Mouse (Mus musculus) MEL-GATA-1-ER (cell line): ENCODE measurements around the gene Arl15.

Experiments used
- DNase-seq: peaks from one replicate; pipeline ENCODE4 v3.0.0-alpha.2; 2012; ENCODE audit warnings: low read depth; ENCODE audit errors: extremely low read depth

The Arl15 gene

DNA sequence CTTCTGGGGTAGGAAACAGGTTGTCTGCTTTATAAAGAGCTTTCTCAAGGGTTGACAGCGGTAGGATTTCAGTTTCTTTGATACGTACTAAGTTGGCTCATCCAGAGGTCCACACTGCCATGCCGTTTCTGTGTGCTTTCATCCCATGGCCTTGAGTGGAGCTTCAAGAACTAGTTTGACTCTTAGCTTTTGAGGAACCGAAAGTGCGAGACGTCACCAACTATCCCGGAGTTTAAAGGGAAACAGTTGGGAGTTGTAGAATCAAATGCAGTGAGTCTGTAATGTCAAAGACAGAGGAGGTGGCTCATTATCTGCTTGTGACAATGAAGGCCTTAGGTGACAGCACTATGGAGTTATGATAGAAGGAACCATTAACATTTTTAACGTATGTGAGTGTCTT is 49.6 kb downstream of the Arl15 start:
- no peak for DNase-seq

DNA sequence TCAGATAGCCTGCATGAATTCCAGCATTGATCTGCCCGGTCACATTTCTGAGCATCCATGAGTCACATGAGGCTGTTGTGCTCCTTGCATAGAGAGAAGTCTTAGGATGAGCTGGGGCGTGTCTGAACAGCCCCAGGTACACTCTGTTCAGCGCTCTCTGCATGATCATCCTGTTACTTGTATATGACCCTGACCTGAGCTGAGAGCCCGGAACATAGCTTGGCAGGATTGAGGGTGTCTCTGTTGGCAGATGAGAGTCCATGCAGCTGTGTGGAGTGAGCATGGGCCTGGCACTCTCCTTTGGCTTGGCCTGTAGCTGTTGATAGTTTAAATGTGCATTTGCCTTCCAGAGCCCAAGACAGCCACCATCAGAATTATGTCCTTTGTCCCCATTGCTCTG is 50.4 kb downstream of the Arl15 start:
- DNase-seq, result no peak

DNA sequence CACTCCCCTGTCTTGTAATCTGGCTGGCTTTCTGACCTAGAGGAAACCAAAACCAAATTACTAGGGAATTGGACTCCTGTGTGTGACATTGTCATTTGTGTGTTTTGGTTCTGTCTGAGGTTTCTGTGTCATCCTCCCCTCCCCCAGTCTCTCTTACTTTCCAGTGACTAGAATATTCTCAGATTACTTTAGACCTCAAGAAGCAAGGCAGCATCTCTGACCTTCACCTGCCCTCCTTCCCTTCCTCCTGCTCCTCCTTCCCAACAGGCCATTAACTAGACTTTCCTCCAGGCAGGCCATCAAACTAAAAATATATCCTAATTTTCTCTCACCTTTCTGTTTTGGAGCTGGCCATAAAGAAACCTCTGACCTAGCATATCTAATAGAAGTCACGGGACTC is 50.9 kb downstream of the Arl15 start:
- no peak for DNase-seq

DNA sequence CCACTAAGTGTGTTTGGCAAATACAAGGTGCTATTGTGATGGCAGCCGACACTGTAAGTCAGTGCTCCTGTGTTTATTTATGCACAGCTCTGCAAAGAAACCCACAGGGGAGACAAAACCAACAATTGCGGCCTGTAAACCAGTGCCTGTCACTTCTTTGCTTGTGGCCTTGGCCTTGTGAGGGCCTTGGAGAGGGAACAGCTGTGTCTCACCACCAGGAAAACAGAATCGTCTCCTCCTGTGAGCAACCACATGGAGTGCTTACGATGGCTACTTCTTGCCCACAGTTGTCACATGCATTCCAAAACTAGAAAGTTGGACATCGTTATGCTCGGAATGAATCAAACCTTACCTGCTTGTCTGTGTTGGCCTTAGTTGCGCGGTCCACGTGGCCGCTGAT is 52.1 kb downstream of the Arl15 start:
- no peak for DNase-seq

DNA sequence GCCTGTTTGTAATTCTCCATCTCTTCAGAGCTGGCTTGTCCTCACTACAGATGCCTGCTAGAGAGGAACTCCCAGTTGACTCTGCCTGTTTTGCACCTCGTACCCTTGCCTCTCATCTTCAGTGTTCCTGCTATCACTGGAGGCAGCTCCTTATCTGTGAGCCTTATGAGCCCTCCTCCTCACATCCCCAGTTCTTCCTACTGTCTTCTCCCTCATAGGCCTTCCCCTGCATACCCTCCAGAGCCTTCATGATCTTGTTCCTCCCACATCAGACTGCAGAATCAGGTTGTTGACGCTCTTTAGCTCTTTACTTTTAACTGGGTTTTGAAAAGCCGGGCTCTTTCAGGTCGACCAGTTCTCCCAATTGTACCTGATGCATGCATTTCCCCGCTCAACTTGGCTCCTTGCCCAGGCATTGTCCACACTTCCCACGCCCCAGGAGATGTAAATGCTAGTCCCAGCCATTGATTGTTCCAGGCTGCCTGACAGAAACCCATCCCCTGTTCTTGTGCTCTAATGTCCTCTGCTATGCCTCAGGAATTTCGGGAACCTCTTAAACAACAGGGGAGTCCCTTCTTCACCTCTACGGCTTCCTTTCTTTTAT is 56.2 kb downstream of the Arl15 start:
- DNase-seq, result no peak

DNA sequence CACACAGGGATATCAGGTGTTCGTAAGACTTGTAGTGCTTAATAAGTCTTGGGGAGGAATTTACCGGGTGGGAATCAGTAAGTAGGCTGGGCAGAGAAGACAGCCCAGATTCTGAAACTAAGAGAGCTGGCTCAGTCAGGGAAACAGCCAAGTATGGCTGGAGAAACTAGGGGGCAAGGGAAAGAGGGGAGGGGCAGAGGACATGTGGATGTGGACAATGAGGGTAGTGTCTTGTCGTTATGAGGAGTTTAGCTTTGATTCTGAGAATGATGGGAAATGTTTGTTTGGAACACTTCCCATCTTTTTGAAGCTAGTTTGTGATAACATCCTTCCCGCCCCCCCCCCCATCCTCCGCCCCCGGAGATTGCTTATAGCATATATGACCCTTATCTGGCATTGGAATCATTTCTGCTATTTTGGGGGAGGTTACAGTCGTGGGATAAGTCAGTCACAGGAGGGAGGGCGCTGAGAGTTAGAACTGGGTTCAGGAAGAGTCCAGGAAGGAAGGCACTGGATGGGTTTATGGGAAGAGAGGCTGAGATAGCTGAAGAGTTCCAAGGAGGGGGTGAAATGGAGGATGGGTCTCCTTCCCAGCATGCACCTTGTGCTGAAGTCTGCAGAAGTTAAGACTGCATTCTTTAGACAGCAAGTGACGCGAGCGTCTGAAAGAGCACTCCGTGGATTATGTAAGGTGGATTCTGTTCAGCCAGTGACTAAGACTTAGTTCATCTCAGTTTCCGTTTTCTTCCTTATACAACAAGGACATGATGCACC is 57.5 kb downstream of the Arl15 start:
- DNase-seq, result no peak

DNA sequence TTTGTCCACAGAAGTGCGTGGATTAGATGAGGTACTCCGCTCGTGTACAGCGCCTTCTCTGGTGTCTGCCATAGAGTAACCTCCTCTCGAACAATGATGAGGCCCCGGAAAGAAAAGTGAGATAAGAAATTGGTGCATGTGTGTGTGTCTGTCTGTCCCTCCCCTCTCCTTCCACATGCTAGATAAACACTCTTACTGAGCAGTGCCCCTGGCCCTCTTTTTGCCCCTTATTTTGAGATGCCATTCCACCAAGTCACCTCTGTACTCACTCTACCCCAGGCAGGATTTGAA is 58.0 kb downstream of the Arl15 start:
- no peak for DNase-seq

DNA sequence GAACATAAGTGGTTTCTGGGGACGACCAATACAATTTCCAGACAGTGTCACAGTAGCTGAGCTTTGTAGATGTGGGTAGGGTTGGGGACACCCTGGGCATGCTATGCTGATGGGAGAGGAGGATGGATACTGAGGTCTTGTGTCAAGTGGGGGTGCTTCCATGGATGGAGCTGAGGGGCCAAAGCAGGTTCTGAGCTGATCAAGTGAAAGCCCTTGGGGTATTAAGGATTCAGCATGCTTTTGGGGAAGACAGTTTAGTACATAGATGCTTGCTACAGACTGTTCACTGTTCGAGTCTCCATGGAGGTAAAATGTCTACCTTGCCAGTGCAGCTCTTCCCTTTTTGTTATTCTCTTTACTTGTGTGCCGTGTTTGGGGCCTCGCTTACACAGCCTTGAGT is 59.8 kb downstream of the Arl15 start:
- DNase-seq, result no peak

DNA sequence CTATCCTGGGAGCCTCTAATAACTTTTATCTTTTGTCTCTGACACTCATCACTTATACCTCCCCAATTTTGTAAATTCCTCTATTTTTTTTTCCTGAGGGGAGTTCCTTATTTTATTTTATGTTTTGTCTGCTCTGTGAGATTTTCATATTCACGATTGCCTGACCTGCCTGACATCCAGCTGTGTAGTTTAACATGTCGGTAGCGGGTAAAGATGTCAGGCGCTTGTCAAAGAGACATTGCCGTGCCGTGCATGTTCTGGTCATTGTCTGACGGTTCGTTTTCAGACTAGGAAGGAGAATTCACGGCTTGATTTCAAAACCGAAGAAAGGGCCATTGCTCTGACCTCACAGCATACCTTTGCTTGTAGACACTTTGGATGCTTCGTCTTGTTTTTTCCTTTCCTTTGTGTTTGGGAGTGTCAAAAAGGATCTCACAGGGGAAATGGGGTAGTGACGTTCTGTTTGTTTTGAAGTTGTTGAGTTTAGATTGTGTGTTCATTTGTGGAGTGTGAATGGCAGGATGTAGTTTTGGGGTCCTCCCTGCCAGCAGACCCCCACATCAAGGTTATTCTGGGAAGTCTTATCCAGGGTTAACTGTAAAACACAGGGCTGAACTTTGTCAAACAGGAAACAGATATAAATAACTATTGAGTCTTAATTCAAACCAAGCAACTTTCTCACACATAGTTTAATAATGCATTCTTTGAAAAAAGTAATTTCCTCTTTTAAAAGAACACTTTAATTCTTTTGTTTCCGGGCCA is 60.4 kb downstream of the Arl15 start:
- DNase-seq, result no peak

DNA sequence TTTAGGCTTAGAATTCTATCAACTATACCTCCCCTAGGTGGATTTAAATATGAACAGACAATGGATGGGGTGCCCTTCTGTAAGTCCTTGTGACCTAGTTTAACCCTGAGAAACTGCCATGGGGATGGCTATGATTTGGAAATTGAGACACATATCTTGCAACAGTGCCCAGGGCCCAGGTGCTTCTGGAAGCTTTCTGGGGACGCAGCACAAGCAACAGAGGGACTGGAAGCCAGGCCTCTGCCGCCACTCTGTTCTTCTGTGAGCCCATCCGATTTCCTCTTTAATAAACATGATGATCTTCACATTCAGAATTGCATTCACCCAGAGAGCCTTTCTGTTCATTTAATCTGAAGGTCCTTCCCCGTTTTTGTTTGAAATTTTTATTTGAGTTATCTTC is 62.6 kb downstream of the Arl15 start:
- no peak for DNase-seq

DNA sequence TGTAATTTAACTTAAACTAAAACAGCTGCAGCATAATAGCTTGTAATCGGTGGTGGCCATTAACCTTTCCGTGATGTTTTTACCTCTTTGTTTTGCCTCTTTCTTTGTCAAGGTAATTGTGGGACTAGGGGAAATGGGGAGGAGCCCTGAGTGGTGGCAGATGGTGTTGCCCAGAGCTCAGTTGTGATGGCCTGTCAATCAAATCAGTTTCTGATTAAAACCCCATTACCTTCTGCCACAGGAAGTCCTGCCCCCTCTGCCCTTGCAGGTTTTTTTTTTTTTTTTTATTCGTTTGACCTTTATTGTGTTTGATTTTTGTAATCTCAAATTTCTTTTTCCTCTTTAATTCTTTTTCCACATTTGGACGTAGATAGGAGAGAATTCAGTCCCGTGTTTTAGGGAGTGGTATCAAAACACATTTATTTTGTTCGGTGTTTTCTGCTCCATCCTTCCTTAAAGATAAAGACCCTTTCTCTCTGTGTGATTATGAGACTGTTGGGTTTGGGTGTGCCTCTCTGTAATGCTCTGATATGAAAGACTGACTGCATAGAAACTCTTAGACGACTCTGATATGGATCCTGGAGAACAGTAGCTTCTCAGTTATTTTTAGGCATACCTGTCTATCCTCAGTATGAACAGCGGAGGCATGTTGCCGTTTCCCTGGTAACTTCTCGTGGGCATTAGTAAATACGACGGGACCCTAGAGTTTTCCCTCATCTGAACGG is 64.5 kb downstream of the Arl15 start:
- DNase-seq, result no peak

DNA sequence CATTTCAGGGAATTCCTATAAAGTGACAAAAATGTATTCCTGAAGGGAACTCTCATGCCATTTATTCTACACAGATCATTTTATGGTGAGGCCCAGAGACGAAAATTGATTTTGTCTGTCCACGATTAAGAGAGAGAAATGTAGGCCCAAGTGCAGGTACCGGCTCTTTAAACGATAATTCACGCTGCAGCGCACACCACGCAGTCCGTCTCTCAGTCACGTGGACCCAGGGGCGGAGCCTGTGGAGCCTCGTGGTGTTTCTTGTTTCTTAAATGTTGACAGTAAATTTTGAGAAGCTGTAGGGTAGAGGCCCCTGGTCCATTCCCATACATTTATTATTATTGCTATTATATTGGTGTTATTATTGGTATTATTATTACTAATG is 65.1 kb downstream of the Arl15 start:
- no peak for DNase-seq

DNA sequence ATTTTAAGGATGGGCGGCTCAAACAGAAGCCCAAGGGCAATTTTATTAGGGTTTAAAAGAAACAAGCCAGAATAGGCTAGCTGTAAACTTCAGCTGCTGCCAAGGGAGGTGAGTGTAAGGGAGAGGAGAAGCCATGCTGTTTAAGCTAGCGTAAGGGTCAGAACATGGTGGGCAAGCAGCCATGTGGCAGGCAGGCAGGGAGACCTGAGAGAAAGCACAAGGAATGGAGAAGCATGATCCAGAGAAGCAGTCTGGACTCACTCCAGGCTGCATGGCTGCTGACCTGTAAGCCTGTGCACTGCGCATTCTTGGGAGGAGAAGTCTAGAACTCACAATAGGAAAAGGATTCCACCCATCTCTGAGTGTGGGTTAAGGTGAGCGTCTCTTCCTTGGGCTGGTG is 66.5 kb downstream of the Arl15 start:
- no peak for DNase-seq

DNA sequence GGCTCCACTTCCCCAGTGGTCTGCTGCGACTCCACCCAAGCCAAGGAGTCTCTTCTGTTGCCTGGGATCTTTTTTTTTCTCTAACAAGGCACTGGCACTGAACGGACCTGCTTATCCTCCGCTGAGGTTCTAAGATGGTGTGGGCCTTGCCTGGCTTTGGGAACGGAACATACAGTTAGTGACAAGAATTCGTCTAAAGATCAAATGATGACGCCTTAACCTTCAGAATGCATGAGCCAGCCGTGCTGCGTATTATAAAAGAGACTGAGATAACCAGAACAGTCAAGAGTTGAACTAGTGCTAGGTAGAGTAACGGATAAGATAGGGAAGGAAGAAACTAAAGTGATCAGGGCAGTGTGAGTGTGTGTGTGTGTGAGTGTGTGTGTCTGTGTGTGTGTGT is 66.9 kb downstream of the Arl15 start:
- DNase-seq, result no peak

DNA sequence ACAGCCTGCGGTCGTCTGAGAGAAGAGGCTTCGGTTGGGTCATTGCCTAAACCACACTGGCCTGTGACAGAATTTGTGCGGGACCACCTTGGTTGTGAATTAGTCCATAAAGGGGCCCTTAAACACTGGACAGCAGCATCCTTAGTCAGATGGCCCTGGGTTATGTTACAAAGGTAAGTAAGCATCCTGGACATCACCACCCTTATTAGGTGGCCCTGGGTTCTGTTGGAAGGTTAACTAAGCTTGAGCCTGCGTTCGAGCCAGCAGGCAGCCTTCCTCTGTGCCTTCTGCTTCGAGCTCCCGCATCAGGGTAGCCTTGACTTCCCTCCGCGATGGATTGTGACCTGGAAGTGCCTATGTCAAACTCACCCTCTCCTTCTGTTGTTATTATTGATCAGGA is 68.6 kb downstream of the Arl15 start:
- no peak for DNase-seq

DNA sequence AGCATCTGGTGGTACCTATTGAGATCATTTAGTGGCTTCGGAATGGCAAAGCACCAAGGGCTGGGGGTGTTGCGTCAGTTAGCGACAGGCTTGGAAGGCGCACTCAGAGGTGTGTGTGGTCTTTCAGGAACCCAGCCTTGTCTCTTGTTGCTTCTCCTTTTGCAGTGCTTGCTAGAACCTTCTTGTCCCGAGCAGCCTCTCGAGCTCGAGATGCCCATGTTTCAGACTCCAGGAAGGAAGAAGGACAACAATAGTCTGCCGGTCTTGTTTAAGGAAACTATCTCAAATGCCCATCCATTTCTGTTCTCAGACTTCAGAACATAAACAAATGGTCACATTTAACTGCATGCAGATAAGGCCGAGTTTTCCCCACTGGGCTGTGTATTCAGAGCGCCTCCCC is 69.4 kb downstream of the Arl15 start:
- DNase-seq, result no peak

DNA sequence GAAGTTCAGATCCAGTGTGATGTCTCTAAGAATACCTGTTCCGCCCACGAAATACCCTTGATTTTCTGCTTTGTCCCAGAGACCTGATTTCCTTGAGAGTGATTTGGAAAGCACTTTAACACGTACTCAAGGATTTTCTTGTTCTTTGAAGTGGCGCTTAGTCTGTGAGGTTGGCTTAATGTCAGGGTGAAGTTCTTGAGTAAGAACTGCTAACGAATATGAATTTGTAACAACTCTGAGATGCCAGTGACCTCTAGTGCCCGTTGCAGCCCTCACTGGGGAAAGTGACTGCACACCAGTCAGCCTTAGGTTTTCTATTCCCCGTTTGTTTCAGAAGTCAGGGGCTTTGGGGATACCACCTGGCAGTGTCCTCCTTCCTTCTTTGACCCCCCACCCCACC is 70.0 kb downstream of the Arl15 start:
- DNase-seq, result no peak

DNA sequence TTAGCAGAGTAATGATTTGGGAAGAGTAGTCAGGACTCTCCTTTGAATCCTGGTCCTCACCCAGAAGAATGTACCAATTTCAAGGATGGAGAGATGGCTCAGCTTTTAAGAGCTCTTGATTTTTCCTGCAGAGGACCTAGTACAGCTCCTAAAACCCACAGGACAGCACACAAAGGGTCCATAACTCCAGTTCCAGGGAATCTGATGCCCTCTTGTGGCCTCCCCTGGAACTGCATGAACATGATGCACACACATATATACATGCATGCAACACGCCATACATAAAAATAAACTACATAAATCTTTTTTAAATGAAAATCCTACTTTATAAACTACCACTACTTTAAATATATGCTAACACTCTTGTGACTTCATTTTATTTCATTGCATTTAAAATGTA is 70.6 kb downstream of the Arl15 start:
- DNase-seq, result no peak

DNA sequence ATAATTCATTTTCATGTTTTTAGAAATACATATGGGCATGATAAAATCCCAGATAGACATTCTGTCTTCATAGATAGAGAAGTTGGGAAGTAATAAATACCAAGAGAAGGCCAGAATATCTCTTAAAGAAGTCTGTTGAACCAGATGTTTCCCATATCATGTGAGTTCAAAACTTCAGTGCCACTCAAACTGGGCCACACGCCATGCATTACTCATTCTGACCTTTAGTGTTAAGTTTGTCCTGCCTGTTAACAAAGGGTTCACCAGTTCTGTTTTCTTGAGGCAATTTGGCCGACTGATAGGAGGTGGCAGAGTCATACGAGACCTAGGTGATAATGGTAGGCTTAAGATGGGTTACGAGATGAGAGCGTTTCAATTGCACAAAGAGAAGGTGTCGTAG is 71.1 kb downstream of the Arl15 start:
- no peak for DNase-seq

DNA sequence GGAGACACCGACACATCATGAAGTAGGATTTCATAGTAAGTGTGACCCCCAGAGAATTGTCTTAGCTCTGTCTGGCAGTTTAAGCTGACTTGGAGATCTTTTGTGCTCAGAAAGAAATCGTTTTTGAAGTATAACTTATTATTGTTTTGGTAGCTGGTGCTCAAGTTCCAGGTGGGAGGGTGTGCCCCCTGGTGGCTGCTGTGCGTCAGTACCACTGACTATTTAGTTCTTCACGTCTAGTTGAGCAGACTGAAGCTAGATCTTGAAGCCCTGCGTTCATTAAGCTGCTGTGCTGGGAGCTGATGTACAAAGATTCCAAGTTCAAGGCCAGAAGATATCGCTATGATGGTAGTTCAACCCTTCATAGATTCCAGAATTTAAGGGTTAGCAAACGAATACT is 71.5 kb downstream of the Arl15 start:
- DNase-seq, result no peak

DNA sequence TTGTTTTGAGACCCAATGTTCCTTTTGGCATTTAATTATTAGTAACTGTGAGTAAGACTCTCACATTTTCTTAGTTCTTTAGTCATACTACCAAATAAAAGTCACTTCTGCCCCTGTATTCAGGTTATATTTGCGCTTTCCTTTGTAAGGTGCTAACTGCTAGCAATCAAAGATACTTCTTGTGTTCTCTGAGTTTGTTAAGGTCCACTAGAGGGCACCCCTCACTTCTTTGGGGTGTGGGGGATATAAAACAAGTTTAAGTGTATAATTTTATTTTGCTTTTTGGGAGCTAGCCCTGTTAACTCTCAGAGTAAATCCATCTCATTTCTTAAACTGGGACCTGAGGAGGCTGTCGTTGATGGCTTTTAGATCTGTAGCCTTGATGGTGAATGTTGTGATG is 73.4 kb downstream of the Arl15 start:
- no peak for DNase-seq
